Mouse (Mus musculus) lung, adult 2 months (tissue): ENCODE data around the gene Tnrc6a.

ENCODE experiments used
- CTCF ChIP-seq: fragments of 200-500 bp; IDR thresholded peaks from 2 replicates; pipeline ENCODE4 v1.5.1; 2011; ENCODE audit warnings: mild to moderate bottlenecking, low read length, control low read depth; ENCODE audit not compliant: insufficient read depth
- POLR2A ChIP-seq: fragments of 200-500 bp; IDR thresholded peaks from 2 replicates; pipeline ENCODE4 v1.6.1; 2011; ENCODE audit warnings: low read depth, mild to moderate bottlenecking, control low read depth, low read length, borderline replicate concordance; ENCODE audit errors: extremely low read depth

- TF ChIP-seq CTCF = no peak
- TF ChIP-seq POLR2A = no peak
Measured at GRCm38 (mm10) chr7:123188462-123188861, 64.8 kb downstream of the Tnrc6a start.
